Mouse (Mus musculus) limb, embryonic 14.5 days (tissue): ENCODE results near the gene Brox. TPM values are rescaled to one million over a fixed set of nuclear protein-coding genes. Genes with fewer than 3 reads are reported as not detected.

Source experiments
- ATAC-seq: fragments of 200-750 bp; cut with Nextera tagmentation; 2 replicates; pipeline ENCODE4 v1.8.0; 2017; ENCODE audit warnings: low read depth, moderate number of reproducible peaks, moderate TSS enrichment; ENCODE audit not compliant: low FRiP score
- DNase-seq: peaks from one replicate; pipeline ENCODE4 v3.0.0-alpha.2; 2015; ENCODE audit warnings: low spot score
- H3K27ac ChIP-seq: fragments of 300-500 bp; sonication (generic); replicated peaks from 2 replicates; pipeline ENCODE4 v1.5.1; 2014; ENCODE audit warnings: low read depth, mild to moderate bottlenecking, low read length, moderate library complexity, mixed read lengths
- H3K27me3 ChIP-seq: fragments of 300-500 bp; sonication (generic); 2 replicates; pipeline ENCODE4 v1.6.1; 2014; ENCODE audit warnings: low read length, mixed read lengths; ENCODE audit not compliant: control insufficient read depth, insufficient read depth
- H3K36me3 ChIP-seq: fragments of 300-500 bp; sonication (generic); 2 replicates; pipeline ENCODE4 v1.6.1; 2014; ENCODE audit warnings: mild to moderate bottlenecking, low read length, moderate library complexity, mixed read lengths; ENCODE audit not compliant: control insufficient read depth, insufficient read depth
- H3K4me1 ChIP-seq: fragments of 300-500 bp; sonication (generic); 2 replicates; pipeline ENCODE4 v1.6.1; 2014; ENCODE audit warnings: antibody characterized with exemption, low read length, mixed read lengths; ENCODE audit not compliant: control insufficient read depth, insufficient read depth
- H3K4me2 ChIP-seq: fragments of 300-500 bp; sonication (generic); replicated peaks from 2 replicates; pipeline ENCODE4 v1.6.1; 2014; ENCODE audit warnings: low read depth, mild to moderate bottlenecking, low read length, moderate library complexity; ENCODE audit not compliant: severe bottlenecking
- H3K4me3 ChIP-seq: fragments of 300-500 bp; sonication (generic); replicated peaks from 2 replicates; pipeline ENCODE4 v1.5.1; 2014; ENCODE audit warnings: low read length
- H3K9ac ChIP-seq: fragments of 300-500 bp; sonication (generic); 2 replicates; pipeline ENCODE4 v1.6.1; 2014; ENCODE audit warnings: mild to moderate bottlenecking, low read depth, low read length, moderate library complexity; ENCODE audit not compliant: severe bottlenecking
- H3K9me3 ChIP-seq: fragments of 300-500 bp; sonication (generic); 2 replicates; pipeline ENCODE4 v1.6.1; 2016; ENCODE audit warnings: low read length; ENCODE audit not compliant: control insufficient read depth
- POLR2A ChIP-seq: fragments of 200-500 bp; IDR thresholded peaks from 2 replicates; pipeline ENCODE4 v1.8.0; 2012; ENCODE audit warnings: inconsistent platforms, mild to moderate bottlenecking, moderate library complexity, borderline replicate concordance; ENCODE audit not compliant: insufficient read depth, insufficient read length; ENCODE audit errors: extremely low read depth
- WGBS: fragments of 180-500 bp; shearing (Covaris S2); extraction: QIAGEN DNeasy Blood & Tissue Kit; methylation state at CpG from one replicate; pipeline ENCODE4 v1.1.7; 2014; 5-methylcytosine and 5-hydroxymethylcytosine counted together
- polyA plus RNA-seq, 2 experiments: library from polyadenylated mRNA; depleted of rRNA in 1 of 2; stranded (reverse) in 1 of 2; unstranded in 1 of 2; fragments of >200 nt; fragmentation: Nextera tagmentation in 1 of 2; extraction: Ambion mirVana in 1 of 2; gene quantifications; 2 replicates each; pipeline versions ENCODE4 v1.2.1 to v1.2.3; 2012 to 2014

The Brox gene
- polyA plus RNA-seq, 2 experiments: 37.8 to 41.7 TPM

- no peak for ATAC-seq
- no peak for TF ChIP-seq POLR2A
- Histone ChIP-seq H3K4me3 (no peak overlapping the region), H3K27me3 (no peaks in the 10 kb centered on the region), H3K4me1 (no peaks in the 10 kb centered on the region), H3K27ac (no peak overlapping the region), H3K9me3 (no peaks in the 10 kb centered on the region), H3K4me2 (no peak overlapping the region), H3K9ac (no peak overlapping the region), H3K36me3 (peaks cover 47% of the 10 kb centered on the region)
- DNase-seq: no peak
- WGBS: 72% methylated on average over 1 of the region's 1 CpGs
Measured at GRCm38 (mm10) chr1:183308476-183308875, 11.4 kb upstream of the Brox start.

DNA sequence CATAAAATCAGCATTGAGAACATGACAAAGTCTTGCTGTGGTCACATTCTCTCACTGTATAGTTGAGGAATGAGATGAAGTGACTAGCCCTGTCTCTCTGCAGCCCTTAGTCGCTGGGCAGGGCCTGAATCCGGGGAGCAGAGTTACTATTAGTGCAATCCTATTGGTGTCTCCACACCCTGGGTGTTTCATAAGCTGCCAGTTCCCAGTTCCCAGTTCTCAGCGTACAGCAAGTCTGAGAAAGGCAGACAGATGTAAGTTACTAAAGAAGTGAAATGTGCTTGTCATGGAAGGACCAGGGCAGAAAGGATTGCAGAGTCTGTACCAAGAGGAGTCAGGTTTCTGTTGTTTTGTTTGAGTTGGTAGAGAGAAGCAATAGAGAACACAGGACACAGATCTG, 10.5 kb upstream of the Brox start:
- DNase-seq: no peak
- no peak overlapping the region for H3K4me3 ChIP-seq
- H3K9ac ChIP-seq: no peak overlapping the region
- no peaks in the 10 kb centered on the region for H3K27me3 ChIP-seq
- no peaks in the 10 kb centered on the region for H3K9me3 ChIP-seq
- WGBS: 83% methylated on average over 3 of the region's 3 CpGs
- no peak for TF ChIP-seq POLR2A
- H3K4me2 ChIP-seq: no peak overlapping the region
- no peak overlapping the region for H3K27ac ChIP-seq
- H3K4me1 ChIP-seq: no peaks in the 10 kb centered on the region
- peak; percentile 63; the same call in 1 of the 2 replicates for ATAC-seq
- peaks cover 39% of the 10 kb centered on the region for H3K36me3 ChIP-seq

DNA sequence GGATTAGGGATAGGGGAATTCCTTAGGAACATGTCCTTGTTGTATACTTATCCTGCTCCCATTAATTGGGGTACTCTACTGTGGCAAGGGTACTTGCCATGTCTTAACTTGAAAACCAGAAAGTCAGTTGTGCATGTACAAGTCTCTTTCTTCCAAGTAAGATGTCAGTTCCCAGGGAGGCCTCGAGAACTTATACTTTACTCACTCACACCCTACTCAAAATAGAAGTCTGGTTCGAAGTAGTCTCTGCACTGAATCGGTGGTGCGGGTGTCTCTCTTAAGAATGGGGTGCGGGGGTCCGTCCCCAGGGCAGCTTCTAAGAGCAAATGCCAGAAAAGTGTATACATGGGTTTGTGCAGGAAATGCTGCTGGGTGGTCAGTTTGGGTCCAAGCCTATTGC, 2.1 kb upstream of the Brox start:
- no peak overlapping the region for H3K4me3 ChIP-seq
- no peaks in the 10 kb centered on the region for H3K4me1 ChIP-seq
- H3K36me3 ChIP-seq: no peaks in the 10 kb centered on the region
- ATAC-seq: no peak
- 85% methylated on average over 6 of the region's 6 CpGs for WGBS
- no peak overlapping the region for H3K4me2 ChIP-seq
- H3K27me3 ChIP-seq: no peaks in the 10 kb centered on the region
- H3K9ac ChIP-seq: no peak overlapping the region
- TF ChIP-seq POLR2A: no peak
- no peaks in the 10 kb centered on the region for H3K9me3 ChIP-seq
- H3K27ac ChIP-seq: no peak overlapping the region
- peak; percentile 94 for DNase-seq

GRCm38 (mm10) chr1:183297886-183298489, 919 bp upstream of the Brox start:
- under 1% methylated on average over 20 of the region's 20 CpGs for WGBS
- peak overlapping the region; percentile 49 for H3K4me2 ChIP-seq
- no peaks in the 10 kb centered on the region for H3K4me1 ChIP-seq
- peaks cover 10% of the 10 kb centered on the region for H3K36me3 ChIP-seq
- peak; percentile 70 for DNase-seq
- H3K27ac ChIP-seq: peak overlapping the region; percentile 2; the same call in 1 of the 2 replicates
- H3K4me3 ChIP-seq: peak overlapping the region; percentile 45
- H3K9ac ChIP-seq: peak overlapping the region; percentile 51
- H3K27me3 ChIP-seq: no peaks in the 10 kb centered on the region
- peak; percentile 3; the same call in 1 of the 2 replicates for ATAC-seq
- no peaks in the 10 kb centered on the region for H3K9me3 ChIP-seq
- no peak for TF ChIP-seq POLR2A

DNA sequence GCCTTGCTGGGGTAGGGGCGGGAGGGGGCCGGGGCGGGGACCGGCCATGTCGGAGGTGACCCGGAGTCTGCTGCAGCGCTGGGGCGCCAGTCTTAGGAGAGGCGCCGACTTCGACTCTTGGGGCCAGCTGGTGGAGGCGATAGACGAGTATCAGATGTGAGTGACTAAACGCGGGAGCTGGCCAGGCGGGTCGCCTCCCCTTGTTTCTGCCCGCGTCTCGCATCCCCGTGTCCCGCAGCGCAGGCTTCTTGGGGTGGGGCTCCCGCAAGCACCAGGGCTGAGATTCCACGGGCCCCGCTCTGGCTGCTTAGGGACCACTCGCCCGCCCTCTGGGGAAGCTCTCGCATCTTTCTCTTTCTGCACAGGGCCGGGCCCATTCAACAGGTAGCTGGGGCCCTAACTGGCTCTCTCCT, 410 bp upstream of the Brox start:
- Histone ChIP-seq H3K4me3 (peak overlapping the region; percentile 45), H3K9me3 (no peaks in the 10 kb centered on the region), H3K27ac (peak overlapping the region; percentile 2; the same call in 1 of the 2 replicates), H3K4me1 (no peaks in the 10 kb centered on the region), H3K9ac (peak overlapping the region; percentile 51), H3K27me3 (no peaks in the 10 kb centered on the region), H3K4me2 (peak overlapping the region; percentile 49), H3K36me3 (peaks cover 12% of the 10 kb centered on the region)
- ATAC-seq: peak; percentile 21; the same call in 1 of the 2 replicates
- DNase-seq: peak; percentile 35
- no peak for TF ChIP-seq POLR2A
- under 1% methylated on average over 24 of the region's 30 CpGs for WGBS
